Mouse (Mus musculus) mammary gland, adult 2 months (tissue): ENCODE results near the gene Pym1. TPM values are rescaled to one million over a fixed set of nuclear protein-coding genes. Genes with fewer than 3 reads are reported as not detected.

Experiments
- polyA plus RNA-seq: library from polyadenylated mRNA; depleted of rRNA; stranded (reverse); fragments of >200 nt; gene quantifications from 2 replicates; pipeline ENCODE4 v1.2.3, GENCODE M21; 2012; ENCODE audit warnings: low replicate concordance; rRNA removed

Pym1 gene
- polyA plus RNA-seq: 21.3 and 30.1 TPM in 2 replicates

GRCm38 (mm10) chr10:128747646-128748251 lies at the start of gene Pym1:
Pym1 (plus strand) TSS chr10:128747889.

GRCm38 (mm10) chr10:128703895-128704294 lies 43.8 kb upstream of the Pym1 start, which contains the start of gene Pmel:
Pmel (plus strand) TSS chr10:128704195.

GRCm38 (mm10) chr10:128704491-128705316 lies 43.0 kb upstream of the Pym1 start, which contains the start of gene Cdk2:
Cdk2 (minus strand) TSS chr10:128705031.

GRCm38 (mm10) chr10:128744680-128745601 lies 2.7 kb upstream of the Pym1 start, which contains the start of gene Dgka:
Dgka (minus strand) TSS chr10:128744855.

GRCm38 (mm10) chr10:128790398-128791124 lies 42.9 kb downstream of the Pym1 start, which contains the start of gene Mmp19:
Mmp19 (plus strand) TSS chr10:128790910.

GRCm38 (mm10) chr10:128803771-128804270 lies 56.1 kb downstream of the Pym1 start, which contains the start of gene Dnajc14:
Dnajc14 (plus strand) TSS chr10:128804062.

GRCm38 (mm10) chr10:128804271-128805091 lies 56.8 kb downstream of the Pym1 start, which contains the start of gene Tmem198b:
Tmem198b (minus strand) TSS chr10:128804370.

Other genes with a start within 250 kb of the Pym1 start
- gene Myl6b, start 249.2 kb upstream of the Pym1 start, polyA plus RNA-seq: 6.0 and 6.7 TPM in 2 replicates
- gene Esyt1, start 222.0 kb upstream of the Pym1 start, polyA plus RNA-seq: 153 and 220 TPM in 2 replicates
- gene Zc3h10, start 200.1 kb upstream of the Pym1 start, polyA plus RNA-seq: 11.5 and 20.7 TPM in 2 replicates
- 1,017 and 1,401 TPM in 2 replicates for gene Rpl41, start 198.6 kb upstream of the Pym1 start, polyA plus RNA-seq
- 13.1 and 25.5 TPM in 2 replicates for gene Pa2g4, start 181.9 kb upstream of the Pym1 start, polyA plus RNA-seq
- 18.4 and 23.2 TPM in 2 replicates for gene Erbb3, start 158.2 kb upstream of the Pym1 start, polyA plus RNA-seq
- gene Rps26, start 121.1 kb upstream of the Pym1 start, polyA plus RNA-seq: 680 and 886 TPM in 2 replicates
- gene Ikzf4, start 101.9 kb upstream of the Pym1 start, polyA plus RNA-seq: 3.6 and 4.9 TPM in 2 replicates
- gene Suox, start 73.8 kb upstream of the Pym1 start, polyA plus RNA-seq: 15.0 and 36.9 TPM in 2 replicates
- gene Rab5b, start 51.6 kb upstream of the Pym1 start, polyA plus RNA-seq: 65.8 and 127 TPM in 2 replicates
- 1.0 and 2.3 TPM in 2 replicates for gene Pmel, start 43.7 kb upstream of the Pym1 start, polyA plus RNA-seq
- gene Cdk2, start 42.9 kb upstream of the Pym1 start, polyA plus RNA-seq: 18.0 and 31.1 TPM in 2 replicates
- gene Dgka, start 3.0 kb upstream of the Pym1 start, polyA plus RNA-seq: 113 and 118 TPM in 2 replicates
- gene Mmp19, start 43.0 kb downstream of the Pym1 start, polyA plus RNA-seq: 27.6 and 57.1 TPM in 2 replicates
- gene Dnajc14, start 56.2 kb downstream of the Pym1 start, polyA plus RNA-seq: 11.9 and 12.7 TPM in 2 replicates
- gene Tmem198b, start 56.5 kb downstream of the Pym1 start, polyA plus RNA-seq: 26.8 and 30.4 TPM in 2 replicates
- 3.2 and 13.4 TPM in 2 replicates for gene Sarnp, start 69.4 kb downstream of the Pym1 start, polyA plus RNA-seq
- 33.3 and 73.8 TPM in 2 replicates for gene Ormdl2, start 73.8 kb downstream of the Pym1 start, polyA plus RNA-seq
- 3.6 and 4.9 TPM in 2 replicates for gene Gdf11, start 143.8 kb downstream of the Pym1 start, polyA plus RNA-seq
- gene Cd63, start 153.1 kb downstream of the Pym1 start, polyA plus RNA-seq: 91.7 and 140 TPM in 2 replicates
- gene Rdh5, start 175.0 kb downstream of the Pym1 start, polyA plus RNA-seq: 36.7 and 39.7 TPM in 2 replicates
- gene Bloc1s1, start 176.1 kb downstream of the Pym1 start, polyA plus RNA-seq: 183 and 190 TPM in 2 replicates
- gene Itga7, start 185.9 kb downstream of the Pym1 start, polyA plus RNA-seq: 89.8 and 101 TPM in 2 replicates
- 3.5 and 4.1 TPM in 2 replicates for gene Mettl7b, start 213.1 kb downstream of the Pym1 start, polyA plus RNA-seq
- gene Olfr9, start 241.5 kb downstream of the Pym1 start, polyA plus RNA-seq: not detected in 2 replicates